Mouse (Mus musculus) testis, adult 2 months (tissue): ENCODE results near the gene Ppp2r5b. TPM values are rescaled to one million over a fixed set of nuclear protein-coding genes. Genes with fewer than 3 reads are reported as not detected.

Experiments
- H3K27ac ChIP-seq: fragments of 200-500 bp; 2 replicates; pipeline ENCODE4 v1.5.1; 2012; ENCODE audit warnings: low read depth, low read length; ENCODE audit not compliant: control insufficient read depth, insufficient read depth
- H3K27me3 ChIP-seq: fragments of 200-500 bp; 2 replicates; pipeline ENCODE4 v1.6.1; 2012; ENCODE audit warnings: mild to moderate bottlenecking, low read length, moderate library complexity; ENCODE audit not compliant: control insufficient read depth, insufficient read depth
- H3K36me3 ChIP-seq: fragments of 200-500 bp; 2 replicates; pipeline ENCODE4 v1.6.1; 2012; ENCODE audit warnings: mild to moderate bottlenecking, low read length; ENCODE audit not compliant: control insufficient read depth, insufficient read depth
- H3K4me1 ChIP-seq: fragments of 200-500 bp; 2 replicates; pipeline ENCODE4 v1.6.1; 2012; ENCODE audit warnings: low read length; ENCODE audit not compliant: control insufficient read depth, insufficient read depth
- H3K4me3 ChIP-seq: fragments of 200-500 bp; 2 replicates; pipeline ENCODE4 v1.5.1; 2012; ENCODE audit warnings: low read depth, mild to moderate bottlenecking, low read length, moderate library complexity, mixed read lengths; ENCODE audit not compliant: control insufficient read depth
- CTCF ChIP-seq: fragments of 200-500 bp; IDR thresholded peaks from 2 replicates; pipeline ENCODE4 v1.5.1; 2012; ENCODE audit warnings: low read depth, mild to moderate bottlenecking, inconsistent platforms, low read length, moderate library complexity; ENCODE audit not compliant: control insufficient read depth, insufficient read depth, insufficient replicate concordance
- POLR2A ChIP-seq: fragments of 200-500 bp; IDR thresholded peaks from 2 replicates; pipeline ENCODE4 v1.6.1; 2012; ENCODE audit warnings: low read depth, mild to moderate bottlenecking, inconsistent platforms, low read length, moderate library complexity; ENCODE audit not compliant: control insufficient read depth
- polyA plus RNA-seq: library from polyadenylated mRNA; depleted of rRNA; stranded (reverse); fragments of >200 nt; gene quantifications from 2 replicates; pipeline ENCODE4 v1.2.3, GENCODE M21; 2012

Gene Ppp2r5b
- polyA plus RNA-seq, 1 experiment: 4.6 TPM

DNA sequence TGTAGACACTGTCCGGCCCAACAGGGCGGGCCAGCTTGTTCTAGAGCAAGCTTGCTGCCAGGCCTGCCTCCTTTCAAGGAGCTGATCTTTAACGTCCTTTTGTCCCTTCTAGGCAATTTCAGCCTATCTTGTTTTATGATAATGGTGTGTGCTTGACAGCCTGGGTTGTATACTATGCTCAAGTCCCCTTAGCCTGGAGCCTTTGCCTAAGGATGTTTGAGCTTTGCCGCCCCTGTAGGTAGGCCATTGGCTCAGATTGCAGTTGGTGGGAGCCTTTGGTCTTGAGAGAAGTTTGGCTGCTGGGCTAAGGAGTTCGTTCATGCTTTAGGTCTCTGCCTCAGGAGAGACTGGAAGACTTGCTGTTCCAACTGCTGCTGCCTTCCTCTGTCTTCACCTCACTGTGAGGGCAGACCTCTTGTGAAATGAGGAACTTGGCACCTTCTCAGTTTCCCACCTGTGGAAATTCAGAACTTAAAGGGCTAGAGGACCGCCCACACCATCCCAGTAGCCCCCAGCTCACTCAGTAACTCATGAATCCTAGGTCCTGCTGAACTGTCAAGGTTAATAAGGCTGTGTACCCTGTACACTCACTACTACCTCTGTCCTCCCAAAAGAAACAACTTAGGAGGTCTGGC lies 42.9 kb upstream of the Ppp2r5b start:
- Histone ChIP-seq H3K27me3 (no peaks in the 10 kb centered on the region), H3K4me1 (peaks cover 10% of the 10 kb centered on the region), H3K27ac (peak overlapping the region; percentile 70), H3K4me3 (peak overlapping the region; percentile 87), H3K36me3 (no peaks in the 10 kb centered on the region; the same call in none of the 2 replicates)
- TF ChIP-seq CTCF: no peak
- no peak for TF ChIP-seq POLR2A

DNA sequence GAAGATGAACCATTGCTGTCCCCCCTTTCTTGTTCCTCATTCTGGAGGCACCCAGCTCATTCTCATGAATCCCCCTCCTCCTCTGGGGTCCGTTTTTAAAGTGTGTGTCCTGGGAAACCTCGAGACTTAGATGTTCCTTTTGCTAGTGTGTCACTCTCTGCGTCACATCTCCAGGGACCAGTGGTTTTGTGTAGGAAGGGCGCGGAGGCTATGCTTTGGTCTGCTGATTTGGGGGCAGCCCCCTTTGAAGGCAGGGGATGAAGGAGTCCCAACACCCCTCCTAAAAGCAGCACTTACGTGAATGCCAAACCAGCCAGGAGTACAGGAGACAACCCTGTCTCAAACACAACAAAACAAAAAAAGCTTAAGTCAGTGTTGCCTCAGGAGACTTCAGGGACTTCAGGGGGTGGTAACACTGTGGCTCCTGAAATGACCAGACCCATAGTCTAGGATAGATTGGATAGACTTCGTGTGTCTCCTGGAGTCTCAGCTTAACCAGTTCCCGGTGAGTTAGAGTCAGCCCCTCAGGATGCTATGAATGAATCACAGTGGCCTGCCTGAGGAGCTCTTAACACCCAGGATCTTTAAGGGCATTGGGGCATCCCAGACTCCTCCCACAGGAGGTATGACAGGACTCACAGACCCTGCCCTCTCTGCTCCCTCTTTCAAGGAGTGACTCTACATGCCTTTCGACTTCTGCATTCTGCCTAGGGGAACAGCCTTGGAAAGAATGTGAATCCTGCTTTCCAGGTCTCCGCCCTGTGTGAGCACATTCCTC lies 42.2 kb upstream of the Ppp2r5b start:
- no peaks in the 10 kb centered on the region for H3K27me3 ChIP-seq
- peaks cover 10% of the 10 kb centered on the region for H3K4me1 ChIP-seq
- H3K27ac ChIP-seq: peak overlapping the region; percentile 70
- H3K4me3 ChIP-seq: peak overlapping the region; percentile 87
- no peaks in the 10 kb centered on the region; the same call in none of the 2 replicates for H3K36me3 ChIP-seq
- TF ChIP-seq CTCF (no peak), POLR2A (no peak)

DNA sequence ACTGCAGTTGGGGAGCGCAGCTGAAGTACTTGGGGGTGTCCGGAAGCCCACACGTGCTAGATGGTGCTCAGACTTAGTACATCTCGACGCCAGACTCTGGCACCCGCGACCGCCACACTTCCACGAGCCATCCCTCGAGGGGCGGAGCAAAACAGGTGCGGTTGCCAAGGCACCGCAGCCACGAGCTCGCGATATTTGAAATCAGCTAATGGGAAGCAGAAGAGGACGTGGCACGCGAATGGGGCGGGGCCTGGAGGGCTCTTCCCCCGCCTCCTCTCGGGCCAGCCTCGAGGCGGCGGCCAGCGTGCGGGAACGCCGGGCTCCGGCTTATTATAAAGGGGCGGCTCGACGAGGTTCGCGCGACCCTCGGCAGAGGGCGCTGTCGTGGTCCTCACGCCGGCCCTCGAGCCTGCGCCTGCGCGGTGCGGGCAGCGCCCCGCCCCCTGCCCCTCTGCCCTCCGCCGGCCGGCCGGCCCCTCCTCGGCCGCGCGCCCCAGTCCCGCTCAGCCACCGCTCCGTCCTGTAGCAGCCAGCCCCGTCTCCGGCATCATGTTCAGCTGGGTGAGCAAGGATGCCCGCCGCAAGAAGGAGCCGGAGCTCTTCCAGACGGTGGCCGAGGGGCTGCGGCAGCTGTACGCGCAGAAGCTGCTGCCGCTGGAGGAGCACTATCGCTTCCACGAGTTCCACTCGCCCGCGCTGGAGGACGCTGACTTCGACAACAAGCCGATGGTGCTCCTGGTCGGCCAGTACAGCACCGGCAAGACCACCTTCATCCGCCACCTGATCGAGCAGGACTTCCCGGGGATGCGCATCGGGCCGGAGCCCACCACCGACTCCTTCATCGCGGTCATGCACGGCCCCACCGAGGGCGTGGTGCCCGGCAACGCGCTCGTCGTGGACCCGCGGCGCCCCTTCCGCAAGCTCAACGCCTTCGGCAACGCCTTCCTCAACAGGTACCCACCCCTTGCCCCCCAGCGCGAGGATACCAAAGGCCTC lies 41.1 kb upstream of the Ppp2r5b start, which contains the start of gene Ehd1:
TSS of gene Ehd1 (plus strand) at position 300 of the 996 bp plus-strand sequence.
- TF ChIP-seq POLR2A (peak; percentile 85), CTCF (peak; percentile 76)
- Histone ChIP-seq H3K4me3 (peak within 1 kb of the TSS; percentile 87), H3K27ac (peak within 1 kb of the TSS; percentile 87), H3K27me3 (no peaks in the 10 kb centered on the region), H3K4me1 (peaks cover 10% of the 10 kb centered on the region), H3K36me3 (no peaks in the 10 kb centered on the region; the same call in none of the 2 replicates)

DNA sequence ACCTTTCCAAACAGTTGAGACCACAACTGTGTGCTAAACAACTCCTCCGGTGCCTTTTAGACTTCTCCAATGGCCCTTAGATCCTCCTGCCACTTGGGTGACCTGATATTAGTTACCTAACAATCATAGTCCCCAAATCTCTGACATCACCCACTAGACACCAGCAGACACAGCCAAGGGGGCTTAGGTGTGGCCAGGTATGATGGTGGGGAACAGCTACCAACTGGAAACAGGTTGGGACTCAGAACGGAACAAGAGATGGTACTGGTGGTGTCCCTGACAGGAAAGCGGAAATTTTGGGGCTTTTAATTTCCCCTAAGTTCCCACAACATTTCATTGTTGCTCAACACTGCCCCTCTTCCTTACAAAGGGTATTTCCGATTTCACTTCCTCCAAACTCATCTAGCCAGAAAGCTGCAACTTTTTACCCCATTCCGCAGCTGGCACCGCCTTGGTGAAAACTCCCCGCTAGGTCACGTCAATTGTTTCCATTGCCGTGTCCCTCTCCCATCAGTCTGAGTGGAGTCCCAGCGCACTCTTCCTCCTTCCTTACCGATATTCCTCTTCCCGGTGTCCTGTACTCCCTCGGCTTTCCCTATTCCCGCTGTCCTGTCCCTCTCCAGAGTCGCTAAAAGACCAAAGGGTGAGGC lies 40.2 kb upstream of the Ppp2r5b start:
- Histone ChIP-seq H3K4me1 (peaks cover 10% of the 10 kb centered on the region), H3K36me3 (no peaks in the 10 kb centered on the region; the same call in 1 of the 2 replicates), H3K4me3 (peak overlapping the region; percentile 87), H3K27me3 (no peaks in the 10 kb centered on the region), H3K27ac (peak overlapping the region; percentile 87)
- TF ChIP-seq CTCF: no peak
- TF ChIP-seq POLR2A: peak; percentile 26; the same call in 1 of the 2 replicates

DNA sequence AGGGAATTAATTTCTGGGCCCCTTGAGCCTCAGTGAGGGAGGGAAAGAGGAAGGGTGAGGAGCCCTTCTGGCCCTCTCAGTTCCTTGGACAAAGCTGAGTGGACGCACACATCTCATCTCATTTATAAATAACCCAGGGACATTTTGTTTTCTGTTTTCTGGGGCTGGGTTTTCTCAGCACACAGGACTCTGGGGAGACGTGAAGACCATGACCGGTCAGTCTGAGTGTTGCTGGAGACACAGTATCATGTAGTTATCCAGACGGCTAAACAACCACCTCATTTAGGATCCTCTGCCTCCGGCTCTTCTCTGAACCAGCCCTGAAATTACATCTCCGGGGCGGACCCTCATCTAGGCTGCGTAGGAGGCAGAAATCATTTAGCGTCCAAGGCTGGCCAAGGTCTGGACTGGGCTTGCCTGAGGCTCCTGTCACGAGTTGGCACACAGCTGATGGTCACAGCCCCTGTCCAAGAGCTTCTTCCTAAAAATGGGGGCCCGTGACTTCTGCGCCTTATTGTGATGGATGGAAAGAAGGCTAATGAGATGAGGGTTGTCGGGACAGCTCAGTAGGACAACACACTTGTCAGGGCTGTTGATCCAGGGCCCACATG lies 38.4 kb upstream of the Ppp2r5b start:
- H3K4me3 ChIP-seq: peak overlapping the region; percentile 55
- H3K4me1 ChIP-seq: peaks cover 10% of the 10 kb centered on the region
- no peaks in the 10 kb centered on the region; the same call in 1 of the 2 replicates for H3K36me3 ChIP-seq
- H3K27ac ChIP-seq: peak overlapping the region; percentile 46; the same call in 1 of the 2 replicates
- no peaks in the 10 kb centered on the region for H3K27me3 ChIP-seq
- TF ChIP-seq POLR2A: no peak
- TF ChIP-seq CTCF: no peak

DNA sequence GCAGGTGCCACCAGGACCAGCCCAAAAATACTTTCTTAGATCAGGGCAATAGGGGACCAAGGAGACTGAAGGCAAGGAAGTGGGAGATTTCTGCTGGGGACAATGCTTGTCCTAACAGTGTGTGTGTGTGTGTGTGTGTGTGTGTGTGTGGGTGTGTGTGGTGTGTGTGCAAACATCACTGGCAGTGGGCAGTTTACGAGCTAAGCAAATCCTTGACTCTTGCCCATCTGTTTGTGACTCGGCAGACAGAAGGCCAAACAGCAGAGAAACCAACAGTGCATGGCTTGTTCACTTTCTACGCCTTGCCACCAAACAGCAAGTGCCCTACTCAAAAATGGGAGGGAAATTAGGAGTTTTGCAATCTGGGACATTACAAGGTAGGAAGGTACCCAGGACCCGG lies 37.9 kb upstream of the Ppp2r5b start:
- H3K36me3 ChIP-seq: no peaks in the 10 kb centered on the region; the same call in 1 of the 2 replicates
- peaks cover 10% of the 10 kb centered on the region for H3K4me1 ChIP-seq
- H3K4me3 ChIP-seq: peak overlapping the region; percentile 55; the same call in 1 of the 2 replicates
- no peak for TF ChIP-seq CTCF
- no peak for TF ChIP-seq POLR2A
- no peaks in the 10 kb centered on the region for H3K27me3 ChIP-seq
- no peak overlapping the region for H3K27ac ChIP-seq
